Mouse (Mus musculus) ES-E14 (cell line): ENCODE data around the gene Cth. TPM values are rescaled to one million over a fixed set of nuclear protein-coding genes. Genes with fewer than 3 reads are reported as not detected.

ENCODE experiments used
- DNase-seq: peaks from one replicate; pipeline ENCODE4 v3.0.0-alpha.2; 2013; ENCODE audit warnings: low read depth, low spot score
- H3K27ac ChIP-seq: 2 replicates; pipeline ENCODE4 v1.5.1; 2012; ENCODE audit warnings: low read depth, mild to moderate bottlenecking, low read length, moderate library complexity, mixed read lengths; ENCODE audit not compliant: poor library complexity, insufficient read depth, severe bottlenecking
- H3K36me3 ChIP-seq: 2 replicates; pipeline ENCODE4 v1.6.1; 2012; ENCODE audit warnings: mild to moderate bottlenecking, low read length, moderate library complexity, mixed read lengths; ENCODE audit not compliant: control insufficient read depth, poor library complexity, insufficient read depth, severe bottlenecking
- H3K4me1 ChIP-seq, 2 experiments: fragments of 150-350 bp in 1 of 2; sonication (generic) in 1 of 2; 2 replicates each; pipeline ENCODE4 v1.6.1; 2012; ENCODE audit warnings: low read length in 2 of 2, mild to moderate bottlenecking in 1 of 2, mixed read lengths in 1 of 2; ENCODE audit not compliant: control insufficient read depth in 2 of 2, insufficient read depth in 2 of 2, poor library complexity in 1 of 2
- H3K4me3 ChIP-seq, 2 experiments: fragments of 150-350 bp in 1 of 2; sonication (generic) in 1 of 2; 2 replicates each; pipeline ENCODE4 v1.5.1; 2012; ENCODE audit warnings: low read length in 2 of 2, low read depth in 1 of 2, mild to moderate bottlenecking in 1 of 2, mixed read lengths in 1 of 2; ENCODE audit not compliant: insufficient read depth in 1 of 2, poor library complexity in 1 of 2, severe bottlenecking in 1 of 2
- H3K9ac ChIP-seq: 2 replicates; pipeline ENCODE4 v1.6.1; 2012; ENCODE audit warnings: low read depth, mild to moderate bottlenecking, low read length, mixed read lengths; ENCODE audit not compliant: poor library complexity, insufficient read depth, severe bottlenecking
- H3K9me3 ChIP-seq: fragments of 150-350 bp; sonication (generic); 2 replicates; pipeline ENCODE4 v1.6.1; 2012; ENCODE audit warnings: low read depth, mild to moderate bottlenecking, low read length; ENCODE audit not compliant: control insufficient read depth, insufficient read depth
- CHD2 ChIP-seq: IDR thresholded peaks from 2 replicates; pipeline ENCODE4 v1.6.1; 2014; ENCODE audit warnings: mild to moderate bottlenecking, low read depth, low read length, inconsistent platforms
- HCFC1 ChIP-seq: IDR thresholded peaks from 2 replicates; pipeline ENCODE4 v1.6.1; 2012; ENCODE audit warnings: low read length, inconsistent platforms, borderline replicate concordance; ENCODE audit not compliant: insufficient read depth
- MAFK ChIP-seq: IDR thresholded peaks from 2 replicates; pipeline ENCODE4 v1.6.1; 2014; ENCODE audit warnings: mild to moderate bottlenecking, low read depth, low read length, inconsistent platforms; ENCODE audit not compliant: insufficient read depth
- ZC3H11A ChIP-seq: IDR thresholded peaks from 2 replicates; pipeline ENCODE4 v1.6.1; 2012; ENCODE audit warnings: low read depth, mild to moderate bottlenecking, inconsistent platforms, low read length, borderline replicate concordance
- ZNF384 ChIP-seq: IDR thresholded peaks from 2 replicates; pipeline ENCODE4 v1.6.1; 2012; ENCODE audit warnings: low read depth, low read length, inconsistent platforms
- in situ Hi-C, 2 experiments: fragments of 600-800 bp; cut with MboI; formaldehyde crosslinking; loops; one replicate each; pipeline ENCODE4 v1.15.1; 2025; ENCODE audit warnings: low sequenced_read_pairs in 2 of 2, inconsistent platforms in 1 of 2; ENCODE audit not compliant: unreplicated experiment in 2 of 2
- total RNA-seq: library from RNA; depleted of rRNA; stranded (reverse); fragments of 300-350 nt; gene quantifications from 2 replicates; pipeline ENCODE4 v1.2.3, GENCODE M21; 2012; rRNA removed

The Cth gene
- total RNA-seq, 1 experiment: 76.0 TPM

GRCm38 (mm10) chr3:157865431-157865830 is 59.4 kb downstream of the Cth start:
- Histone ChIP-seq H3K27ac (no peak overlapping the region), H3K4me3 (no peak overlapping the region), H3K9me3 (no peaks in the 10 kb centered on the region), H3K36me3 (no peaks in the 10 kb centered on the region), H3K9ac (no peak overlapping the region), H3K4me1 (no peaks in the 10 kb centered on the region)
- in situ Hi-C loops: no loop called here
- DNase-seq: no peak
- TF ChIP-seq MAFK: no peak
- TF ChIP-seq ZNF384: no peak
- no peak for TF ChIP-seq ZC3H11A
- TF ChIP-seq HCFC1: no peak
- TF ChIP-seq CHD2: no peak

GRCm38 (mm10) chr3:157852806-157853205 is 72.1 kb downstream of the Cth start:
- no peak for TF ChIP-seq CHD2
- TF ChIP-seq ZNF384: no peak
- TF ChIP-seq MAFK: no peak
- no peak for TF ChIP-seq HCFC1
- TF ChIP-seq ZC3H11A: no peak
- Histone ChIP-seq H3K4me1 (no peaks in the 10 kb centered on the region), H3K4me3 (no peak overlapping the region), H3K9ac (no peak overlapping the region), H3K9me3 (no peaks in the 10 kb centered on the region), H3K27ac (no peak overlapping the region), H3K36me3 (no peaks in the 10 kb centered on the region)
- in situ Hi-C loops: no loop called here
- DNase-seq: no peak

GRCm38 (mm10) chr3:157848503-157848902 is 76.4 kb downstream of the Cth start:
- no peaks in the 10 kb centered on the region for H3K9me3 ChIP-seq
- no peak overlapping the region for H3K27ac ChIP-seq
- no peak overlapping the region for H3K4me3 ChIP-seq
- DNase-seq: no peak
- no peak overlapping the region for H3K9ac ChIP-seq
- in situ Hi-C loops: no loop called here
- no peaks in the 10 kb centered on the region for H3K36me3 ChIP-seq
- no peaks in the 10 kb centered on the region for H3K4me1 ChIP-seq
- TF ChIP-seq ZC3H11A (no peak), CHD2 (no peak), ZNF384 (no peak), MAFK (no peak)

DNA sequence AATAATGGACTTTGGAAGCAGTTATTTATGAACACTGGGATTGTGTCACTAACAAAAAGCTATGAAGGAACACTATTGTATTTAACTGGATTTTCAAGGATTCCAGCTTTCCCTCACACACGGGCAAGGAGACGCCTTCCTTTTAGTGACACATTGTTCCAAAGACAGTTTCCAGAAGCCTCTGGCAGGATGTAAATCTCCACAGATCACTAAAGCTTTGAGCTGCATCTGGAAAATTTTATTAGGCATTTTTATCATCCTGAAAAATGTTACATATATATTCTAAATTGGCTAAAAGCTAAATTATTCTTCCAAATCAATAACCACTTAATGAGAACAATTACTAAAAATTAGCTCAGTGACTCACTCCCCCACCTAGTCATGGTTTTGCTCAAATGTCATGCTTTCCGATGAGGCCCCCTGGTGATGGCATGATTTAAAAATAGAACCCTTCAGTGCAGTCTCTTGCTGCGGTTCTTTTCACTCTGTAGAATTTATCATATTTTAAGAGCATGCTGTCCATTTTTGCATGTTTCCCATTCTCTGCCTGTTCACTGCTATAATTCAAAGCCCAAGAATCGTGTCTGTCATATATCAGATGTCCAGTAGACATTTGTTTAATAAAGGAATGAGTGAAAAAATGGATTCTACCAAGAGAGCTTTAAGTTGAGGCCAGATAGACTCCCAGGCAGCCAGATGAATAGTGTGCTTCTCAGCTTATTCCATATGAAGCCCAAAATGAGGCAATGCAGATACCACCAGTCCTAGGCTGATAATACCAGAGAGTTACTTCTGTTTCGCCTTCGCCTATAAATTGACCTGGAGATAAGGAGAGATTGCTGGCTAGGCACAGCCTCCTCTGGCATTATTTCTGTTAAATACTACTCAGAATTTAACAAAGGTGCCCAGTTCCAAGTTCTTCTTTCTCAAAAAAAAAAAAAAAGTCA is 77.3 kb downstream of the Cth start:
- Histone ChIP-seq H3K9ac (no peak overlapping the region), H3K9me3 (no peaks in the 10 kb centered on the region), H3K4me1 (no peaks in the 10 kb centered on the region), H3K27ac (no peak overlapping the region), H3K4me3 (no peak overlapping the region), H3K36me3 (no peaks in the 10 kb centered on the region)
- no peak for TF ChIP-seq HCFC1
- TF ChIP-seq MAFK: no peak
- TF ChIP-seq ZNF384: no peak
- no peak for DNase-seq
- in situ Hi-C loops: no loop called here

Other genes starting within 250 kb of the Cth start
- 26.1 and 33.7 TPM in 2 replicates for gene Ankrd13c, start 22.2 kb upstream of the Cth start, total RNA-seq
- 169 and 172 TPM in 2 replicates for gene Srsf11, start 111.6 kb upstream of the Cth start, total RNA-seq
- gene Lrrc40, start 111.6 kb upstream of the Cth start, total RNA-seq: 28.3 and 42.5 TPM in 2 replicates